Mouse (Mus musculus): ENCODE data around the gene Gm28042. TPM values are rescaled to one million over a fixed set of nuclear protein-coding genes. Genes with fewer than 3 reads are reported as not detected.

Gm28042 gene
- polyA plus RNA-seq, 1 experiment from 2014 or later, result 2.2 TPM

DNA sequence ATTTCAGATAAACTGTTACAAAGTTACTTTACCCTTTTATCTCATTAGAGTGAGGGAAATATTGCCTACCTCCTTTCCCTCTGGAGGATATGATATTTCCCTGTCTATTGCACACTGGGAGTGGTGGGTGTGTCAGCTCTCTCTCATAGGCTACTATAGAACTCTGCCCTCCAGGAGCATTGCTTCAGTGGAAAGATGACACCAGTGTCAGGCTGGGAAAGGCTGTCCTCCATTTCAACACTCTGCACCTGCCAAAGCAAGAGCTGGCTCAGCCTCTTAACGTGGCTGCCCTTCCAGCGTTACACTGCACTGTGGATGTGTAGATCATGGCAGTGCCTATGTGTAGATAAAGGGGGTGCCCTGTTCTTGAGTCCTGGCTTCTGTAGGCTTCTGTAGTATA, 34.9 kb upstream of the Gm28042 start:
- no peak overlapping the region for H3K27ac ChIP-seq (ENCODE audit: low read depth)
- 91% methylated on average over 2 of the region's 2 CpGs for WGBS
- ATAC-seq (replicated peaks; ENCODE audit: low FRiP score, low TSS enrichment, low read depth), result no peak

DNA sequence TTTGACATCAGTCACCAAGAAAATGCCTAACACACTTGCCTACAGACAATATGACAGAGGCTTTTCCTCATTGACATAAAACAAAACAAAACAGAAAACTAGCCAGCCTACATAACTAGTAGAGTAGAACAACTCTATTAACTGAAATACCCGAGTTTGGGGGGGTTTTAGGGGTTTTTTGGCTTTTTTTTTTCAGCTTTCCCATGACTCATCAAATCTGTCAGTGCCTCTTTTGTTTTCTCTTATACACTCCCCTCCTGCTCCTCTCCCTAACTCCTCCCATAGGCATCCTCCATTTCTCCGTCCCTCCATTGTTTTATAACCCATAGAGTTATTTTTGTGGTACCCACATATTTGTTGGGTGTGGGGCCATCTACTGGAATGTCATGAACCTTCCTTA, 33.8 kb upstream of the Gm28042 start:
- H3K9me3 ChIP-seq (ENCODE audit: control insufficient read depth, low read length), result no peaks in the 10 kb centered on the region
- H3K4me1 ChIP-seq (replicated peaks; ENCODE audit: control insufficient read depth, insufficient read depth, low read length), result peaks cover 3% of the 10 kb centered on the region; the same call in 1 of the 2 replicates
- no peak for DNase-seq (ENCODE audit: low spot score)
- H3K27ac ChIP-seq (ENCODE audit: low read depth), result no peak overlapping the region
- no peak for ATAC-seq (replicated peaks; ENCODE audit: low FRiP score, low TSS enrichment, low read depth)
- 58% methylated on average over 2 of the region's 2 CpGs for WGBS
- H3K4me3 ChIP-seq (ENCODE audit: low read depth, low read length), result no peak overlapping the region
- H3K36me3 ChIP-seq (ENCODE audit: control insufficient read depth, insufficient read depth, low read length), result no peaks in the 10 kb centered on the region
- H3K27me3 ChIP-seq (replicated peaks; ENCODE audit: control insufficient read depth, insufficient read depth, low read length), result no peaks in the 10 kb centered on the region
- no peak overlapping the region for H3K9ac ChIP-seq (ENCODE audit: low read length)
- no peak overlapping the region for H3K4me2 ChIP-seq (ENCODE audit: low read length)

More for the DNA sequence above, 34.9 kb upstream of the Gm28042 start:
- Histone ChIP-seq H3K36me3 (ENCODE audit: control insufficient read depth, insufficient read depth, low read length) (no peaks in the 10 kb centered on the region), H3K9ac (ENCODE audit: low read length) (no peak overlapping the region), H3K9me3 (ENCODE audit: control insufficient read depth, low read length) (no peaks in the 10 kb centered on the region), H3K4me1 (replicated peaks; ENCODE audit: control insufficient read depth, insufficient read depth, low read length) (peaks cover 3% of the 10 kb centered on the region; the same call in 1 of the 2 replicates), H3K4me2 (ENCODE audit: low read length) (no peak overlapping the region), H3K4me3 (ENCODE audit: low read depth, low read length) (no peak overlapping the region), H3K27me3 (replicated peaks; ENCODE audit: control insufficient read depth, insufficient read depth, low read length) (no peaks in the 10 kb centered on the region)
- DNase-seq (ENCODE audit: low spot score), result no peak

DNA sequence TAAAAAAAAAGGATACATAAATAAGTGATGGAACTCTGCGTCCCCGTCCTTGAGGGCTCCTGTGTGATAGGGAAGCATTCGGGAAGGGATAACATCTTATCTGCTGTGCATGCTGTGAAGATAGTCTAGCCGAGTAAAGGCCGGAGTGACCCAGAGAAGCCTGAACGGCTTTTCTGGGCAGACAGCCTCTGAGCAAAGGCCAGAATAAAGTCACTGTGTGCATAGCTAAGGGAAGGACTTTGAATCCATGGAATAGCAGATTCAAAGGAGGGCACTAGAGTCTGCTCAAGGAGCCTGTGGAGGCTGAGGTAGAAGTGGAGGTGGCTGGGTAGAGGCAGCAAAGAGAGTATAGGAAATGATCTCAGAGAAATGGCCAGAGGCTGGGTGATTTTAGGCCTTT, 32.5 kb upstream of the Gm28042 start:
- Histone ChIP-seq H3K9ac (ENCODE audit: low read length) (no peak overlapping the region), H3K4me2 (ENCODE audit: low read length) (no peak overlapping the region), H3K27ac (ENCODE audit: low read depth) (peak overlapping the region; percentile 64; the same call in 1 of the 2 replicates), H3K9me3 (ENCODE audit: control insufficient read depth, low read length) (no peaks in the 10 kb centered on the region), H3K27me3 (replicated peaks; ENCODE audit: control insufficient read depth, insufficient read depth, low read length) (no peaks in the 10 kb centered on the region), H3K4me3 (ENCODE audit: low read depth, low read length) (no peak overlapping the region), H3K36me3 (ENCODE audit: control insufficient read depth, insufficient read depth, low read length) (peaks cover 6% of the 10 kb centered on the region; the same call in 1 of the 2 replicates), H3K4me1 (replicated peaks; ENCODE audit: control insufficient read depth, insufficient read depth, low read length) (peaks cover 3% of the 10 kb centered on the region; the same call in 1 of the 2 replicates)
- DNase-seq (ENCODE audit: low spot score), result no peak
- no peak for ATAC-seq (replicated peaks; ENCODE audit: low FRiP score, low TSS enrichment, low read depth)
- 85% methylated on average over 6 of the region's 6 CpGs for WGBS

DNA sequence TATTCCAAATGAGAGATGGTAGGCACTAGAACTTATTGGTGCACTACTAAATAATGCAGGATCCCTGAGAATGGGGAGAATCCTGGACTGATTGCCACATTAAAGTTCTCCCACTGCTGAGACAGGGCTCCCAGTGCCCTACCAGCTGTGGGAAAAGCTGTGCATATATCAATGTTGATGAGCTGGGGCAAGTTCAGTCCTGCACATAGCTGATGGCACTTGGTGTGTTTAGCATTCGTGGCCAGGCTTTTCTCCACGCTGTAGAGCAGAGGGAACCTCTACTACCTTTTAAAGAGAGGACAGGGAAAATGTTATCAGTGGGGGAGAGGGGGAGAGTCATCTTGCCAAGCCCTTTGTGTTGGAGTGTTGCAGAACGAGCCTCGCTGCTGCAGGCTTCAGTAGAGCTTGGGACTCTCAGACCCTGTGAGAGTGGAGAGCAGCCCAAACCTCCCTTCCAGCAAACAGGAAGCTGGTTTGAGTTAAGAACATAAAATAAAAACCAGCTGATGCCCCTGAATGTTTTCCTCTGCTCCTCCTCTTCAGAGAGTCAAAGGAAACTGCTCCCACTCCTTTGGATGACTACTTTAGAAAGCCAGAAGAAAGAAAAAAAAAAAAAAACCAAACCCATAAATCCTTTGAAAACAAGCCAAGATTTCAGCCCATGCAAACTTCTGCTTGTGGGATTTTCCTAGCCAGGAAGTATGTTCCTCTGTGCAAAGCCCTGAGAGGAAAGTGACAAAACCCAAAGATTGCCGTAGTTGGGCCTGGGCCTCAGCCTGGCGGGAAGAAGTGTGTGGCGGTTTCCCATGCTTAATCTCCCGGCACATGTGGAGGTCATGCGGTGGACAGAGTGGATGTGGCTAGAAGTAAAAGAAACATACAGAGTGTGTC, 31.7 kb upstream of the Gm28042 start:
- no peak for ATAC-seq (replicated peaks; ENCODE audit: low FRiP score, low TSS enrichment, low read depth)
- no peak overlapping the region for H3K4me3 ChIP-seq (ENCODE audit: low read depth, low read length)
- H3K27ac ChIP-seq (ENCODE audit: low read depth), result peak overlapping the region; percentile 64
- peaks cover 3% of the 10 kb centered on the region; the same call in 1 of the 2 replicates for H3K4me1 ChIP-seq (replicated peaks; ENCODE audit: control insufficient read depth, insufficient read depth, low read length)
- H3K9me3 ChIP-seq (ENCODE audit: control insufficient read depth, low read length), result no peaks in the 10 kb centered on the region
- H3K4me2 ChIP-seq (ENCODE audit: low read length), result no peak overlapping the region
- DNase-seq (ENCODE audit: low spot score), result no peak
- H3K9ac ChIP-seq (ENCODE audit: low read length), result no peak overlapping the region
- WGBS, result 42% methylated on average over 9 of the region's 9 CpGs
- H3K27me3 ChIP-seq (replicated peaks; ENCODE audit: control insufficient read depth, insufficient read depth, low read length), result no peaks in the 10 kb centered on the region
- H3K36me3 ChIP-seq (ENCODE audit: control insufficient read depth, insufficient read depth, low read length), result peaks cover 6% of the 10 kb centered on the region; the same call in 1 of the 2 replicates

DNA sequence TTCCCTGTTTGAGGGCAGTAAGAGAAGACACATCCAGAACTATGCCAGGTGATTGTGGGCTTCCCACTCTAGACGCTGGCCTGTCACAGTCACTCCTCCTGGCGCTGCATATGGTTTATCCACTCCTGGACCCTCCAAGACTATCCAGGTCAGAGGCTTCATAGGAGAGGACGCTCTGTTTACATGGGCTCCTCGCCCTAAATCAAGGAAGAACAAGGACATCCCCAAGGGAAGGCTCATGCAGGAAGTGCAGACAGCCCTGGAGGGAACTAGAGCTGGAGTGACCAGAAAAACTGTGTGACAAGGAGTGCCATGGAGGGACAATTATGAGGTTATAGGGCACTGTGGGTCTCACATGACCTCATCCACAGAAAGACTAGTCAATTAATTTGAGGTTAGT, 29.9 kb upstream of the Gm28042 start:
- H3K9me3 ChIP-seq (ENCODE audit: control insufficient read depth, low read length), result no peaks in the 10 kb centered on the region
- no peak for DNase-seq (ENCODE audit: low spot score)
- no peak overlapping the region for H3K9ac ChIP-seq (ENCODE audit: low read length)
- no peak overlapping the region for H3K4me3 ChIP-seq (ENCODE audit: low read depth, low read length)
- H3K27ac ChIP-seq (ENCODE audit: low read depth), result no peak overlapping the region
- WGBS, result 67% methylated on average over 4 of the region's 4 CpGs
- H3K36me3 ChIP-seq (ENCODE audit: control insufficient read depth, insufficient read depth, low read length), result peaks cover 6% of the 10 kb centered on the region; the same call in 1 of the 2 replicates
- no peaks in the 10 kb centered on the region for H3K27me3 ChIP-seq (replicated peaks; ENCODE audit: control insufficient read depth, insufficient read depth, low read length)
- H3K4me1 ChIP-seq (replicated peaks; ENCODE audit: control insufficient read depth, insufficient read depth, low read length), result peaks cover 3% of the 10 kb centered on the region; the same call in 1 of the 2 replicates
- H3K4me2 ChIP-seq (ENCODE audit: low read length), result no peak overlapping the region
- ATAC-seq (replicated peaks; ENCODE audit: low FRiP score, low TSS enrichment, low read depth), result no peak

DNA sequence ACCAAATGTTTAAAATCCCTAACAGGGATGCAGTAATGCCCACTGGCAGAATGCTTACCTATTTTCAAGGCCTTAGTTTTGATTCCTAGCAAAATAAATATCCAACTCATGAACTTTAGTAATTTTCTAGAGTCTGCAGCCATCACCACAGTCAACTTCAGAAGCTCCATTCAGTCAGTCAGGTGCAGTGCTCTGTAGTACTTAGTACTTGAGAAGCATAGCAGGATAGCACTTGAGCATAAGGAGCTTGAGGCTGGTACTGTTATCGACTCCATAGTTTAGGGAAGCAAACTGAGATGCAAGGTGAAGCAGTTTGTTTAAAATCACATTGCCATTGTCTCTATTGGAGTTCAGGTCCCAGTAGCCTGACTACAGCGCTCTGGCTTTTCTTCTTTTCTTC, 27.6 kb upstream of the Gm28042 start:
- ATAC-seq (replicated peaks; ENCODE audit: low FRiP score, low TSS enrichment, low read depth), result no peak
- DNase-seq (ENCODE audit: low spot score), result no peak
- Histone ChIP-seq H3K36me3 (ENCODE audit: control insufficient read depth, insufficient read depth, low read length) (peaks cover 6% of the 10 kb centered on the region; the same call in 1 of the 2 replicates), H3K27ac (ENCODE audit: low read depth) (no peak overlapping the region), H3K9ac (ENCODE audit: low read length) (no peak overlapping the region), H3K4me3 (ENCODE audit: low read depth, low read length) (no peak overlapping the region), H3K9me3 (ENCODE audit: control insufficient read depth, low read length) (no peaks in the 10 kb centered on the region), H3K4me2 (ENCODE audit: low read length) (no peak overlapping the region), H3K27me3 (replicated peaks; ENCODE audit: control insufficient read depth, insufficient read depth, low read length) (no peaks in the 10 kb centered on the region), H3K4me1 (replicated peaks; ENCODE audit: control insufficient read depth, insufficient read depth, low read length) (peaks cover 3% of the 10 kb centered on the region; the same call in 1 of the 2 replicates)
- WGBS, result 92% methylated on average over 2 of the region's 2 CpGs

DNA sequence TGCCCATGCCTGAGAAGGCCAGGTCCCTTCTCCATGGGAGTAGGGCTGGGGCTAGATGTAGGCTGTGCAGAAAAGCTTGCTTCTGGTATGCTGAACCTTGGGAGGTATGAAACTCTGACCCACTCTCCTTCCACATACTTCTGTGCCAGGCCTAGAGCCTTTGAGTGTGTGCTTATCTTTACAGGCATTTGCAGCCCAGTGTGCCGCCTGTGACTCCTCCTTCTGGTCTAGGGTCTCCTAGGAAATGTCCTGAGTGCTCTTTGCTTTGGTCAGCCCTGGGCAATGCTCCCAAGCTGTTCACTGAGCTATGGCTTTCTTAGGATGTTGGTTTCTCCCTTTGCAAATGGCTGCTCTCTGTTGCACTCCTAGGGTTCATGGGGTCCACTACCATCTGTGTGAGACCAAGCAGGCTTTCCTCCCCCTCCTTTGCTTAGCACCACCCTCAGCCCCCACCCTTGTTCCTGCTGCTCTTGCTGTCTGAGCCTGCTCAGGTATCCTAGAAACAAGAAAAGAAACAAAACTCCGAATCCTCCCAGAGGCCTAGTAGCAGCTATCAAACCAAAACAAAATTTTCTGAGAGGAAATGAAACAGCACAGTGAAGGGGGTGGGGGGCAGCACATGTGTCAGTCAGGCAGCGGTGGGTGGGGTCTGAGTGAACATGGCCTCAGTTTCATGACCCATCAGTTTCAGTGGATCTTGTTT, 26.3 kb upstream of the Gm28042 start:
- Histone ChIP-seq H3K27me3 (replicated peaks; ENCODE audit: control insufficient read depth, insufficient read depth, low read length) (no peaks in the 10 kb centered on the region), H3K36me3 (ENCODE audit: control insufficient read depth, insufficient read depth, low read length) (peaks cover 6% of the 10 kb centered on the region; the same call in 1 of the 2 replicates), H3K27ac (ENCODE audit: low read depth) (no peak overlapping the region), H3K4me3 (ENCODE audit: low read depth, low read length) (no peak overlapping the region), H3K4me1 (replicated peaks; ENCODE audit: control insufficient read depth, insufficient read depth, low read length) (0 out of 2 replicates have a peak, but pooled peaks cover 3% of the 10 kb centered on the region), H3K4me2 (ENCODE audit: low read length) (no peak overlapping the region), H3K9me3 (ENCODE audit: control insufficient read depth, low read length) (no peaks in the 10 kb centered on the region), H3K9ac (ENCODE audit: low read length) (no peak overlapping the region)
- DNase-seq (ENCODE audit: low spot score) (no peak), ATAC-seq (replicated peaks; ENCODE audit: low FRiP score, low TSS enrichment, low read depth) (no peak)
- 52% methylated on average over 3 of the region's 3 CpGs for WGBS

DNA sequence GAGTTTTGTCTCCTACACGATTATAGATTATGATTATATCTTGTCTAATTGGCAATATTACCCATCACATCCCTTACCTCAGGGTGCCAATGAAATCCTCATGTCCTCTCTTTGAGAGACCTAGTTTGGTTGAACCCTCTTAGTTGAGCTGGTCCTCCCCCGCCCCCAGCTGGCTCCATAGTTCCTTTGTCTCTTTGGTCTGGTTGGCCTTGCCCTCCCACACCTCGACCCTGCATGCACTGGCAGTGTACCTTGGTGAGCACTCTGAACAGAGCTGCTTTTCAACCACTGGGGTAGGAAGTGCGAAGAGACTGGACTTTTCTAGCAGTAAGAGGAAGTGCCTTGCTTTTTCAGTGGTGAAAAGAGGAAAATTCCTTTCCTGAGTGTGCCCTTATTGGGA, 25.3 kb upstream of the Gm28042 start:
- no peak overlapping the region for H3K27ac ChIP-seq (ENCODE audit: low read depth)
- ATAC-seq (replicated peaks; ENCODE audit: low FRiP score, low TSS enrichment, low read depth), result no peak
- 73% methylated on average over 4 of the region's 4 CpGs for WGBS

More for the DNA sequence above, 25.3 kb upstream of the Gm28042 start:
- H3K4me3 ChIP-seq (ENCODE audit: low read depth, low read length), result no peak overlapping the region
- no peaks in the 10 kb centered on the region for H3K9me3 ChIP-seq (ENCODE audit: control insufficient read depth, low read length)
- no peak overlapping the region for H3K4me2 ChIP-seq (ENCODE audit: low read length)
- no peak overlapping the region for H3K9ac ChIP-seq (ENCODE audit: low read length)
- no peak for DNase-seq (ENCODE audit: low spot score)
- peaks cover 6% of the 10 kb centered on the region; the same call in 1 of the 2 replicates for H3K36me3 ChIP-seq (ENCODE audit: control insufficient read depth, insufficient read depth, low read length)
- H3K27me3 ChIP-seq (replicated peaks; ENCODE audit: control insufficient read depth, insufficient read depth, low read length), result no peaks in the 10 kb centered on the region
- H3K4me1 ChIP-seq (replicated peaks; ENCODE audit: control insufficient read depth, insufficient read depth, low read length), result no peaks in the 10 kb centered on the region
